Mouse (Mus musculus) lung, postnatal 0 days (tissue): ENCODE measurements around the gene Chd2. TPM values are rescaled to one million over a fixed set of nuclear protein-coding genes. Genes with fewer than 3 reads are reported as not detected.

Source experiments
- ATAC-seq: fragments of 200-750 bp; cut with Nextera tagmentation; 2 replicates; pipeline ENCODE4 v1.8.0; 2017; ENCODE audit warnings: moderate library complexity
- DNase-seq: peaks from one replicate; pipeline ENCODE4 v3.0.0-alpha.2; 2016; ENCODE audit warnings: low spot score
- H3K27ac ChIP-seq: fragments of 300-500 bp; sonication (generic); 2 replicates; pipeline ENCODE4 v1.5.1; 2014; ENCODE audit warnings: antibody characterized with exemption, mild to moderate bottlenecking, low read length, mixed read lengths
- H3K27me3 ChIP-seq: fragments of 300-500 bp; sonication (generic); replicated peaks from 2 replicates; pipeline ENCODE4 v1.6.1; 2014; ENCODE audit warnings: low read length, mixed read lengths; ENCODE audit not compliant: insufficient read depth
- H3K36me3 ChIP-seq: fragments of 300-500 bp; sonication (generic); 2 replicates; pipeline ENCODE4 v1.6.1; 2014; ENCODE audit warnings: low read length, mixed read lengths; ENCODE audit not compliant: insufficient read depth
- H3K4me1 ChIP-seq: fragments of 300-500 bp; sonication (generic); 2 replicates; pipeline ENCODE4 v1.6.1; 2014; ENCODE audit warnings: antibody characterized with exemption, low read depth, low read length, mixed read lengths; ENCODE audit not compliant: insufficient read depth
- H3K4me2 ChIP-seq: fragments of 300-500 bp; sonication (generic); replicated peaks from 2 replicates; pipeline ENCODE4 v1.6.1; 2014; ENCODE audit warnings: low read depth, mild to moderate bottlenecking, low read length, moderate library complexity, mixed read lengths
- H3K4me3 ChIP-seq: fragments of 300-500 bp; sonication (generic); 2 replicates; pipeline ENCODE4 v1.5.1; 2014; ENCODE audit warnings: low read depth, low read length
- H3K9ac ChIP-seq: fragments of 300-500 bp; sonication (generic); replicated peaks from 2 replicates; pipeline ENCODE4 v1.6.1; 2014; ENCODE audit warnings: low read depth, mild to moderate bottlenecking
- H3K9me3 ChIP-seq: fragments of 300-500 bp; sonication (generic); 2 replicates; pipeline ENCODE4 v1.6.1; 2016; ENCODE audit warnings: low read length, mixed read lengths
- CTCF ChIP-seq: IDR thresholded peaks from 2 replicates; pipeline ENCODE4 v1.5.1; 2016; ENCODE audit warnings: antibody characterized with exemption, mild to moderate bottlenecking
- EP300 ChIP-seq: IDR thresholded peaks from 2 replicates; pipeline ENCODE4 v1.6.1; 2016; ENCODE audit warnings: antibody characterized with exemption, mild to moderate bottlenecking, control low read depth
- WGBS: fragments of 180-500 bp; shearing (Covaris S2); extraction: QIAGEN DNeasy Blood & Tissue Kit; methylation state at CpG from one replicate; pipeline ENCODE4 v1.1.7; 2014; 5-methylcytosine and 5-hydroxymethylcytosine counted together
- polyA plus RNA-seq: library from polyadenylated mRNA; unstranded; fragments of >200 nt; fragmentation: Nextera tagmentation; extraction: Ambion mirVana; gene quantifications from 2 replicates; pipeline ENCODE4 v1.2.1, GENCODE M21; 2015

The Chd2 gene
- polyA plus RNA-seq, 1 experiment from 2014 or later: 38.0 TPM

DNA sequence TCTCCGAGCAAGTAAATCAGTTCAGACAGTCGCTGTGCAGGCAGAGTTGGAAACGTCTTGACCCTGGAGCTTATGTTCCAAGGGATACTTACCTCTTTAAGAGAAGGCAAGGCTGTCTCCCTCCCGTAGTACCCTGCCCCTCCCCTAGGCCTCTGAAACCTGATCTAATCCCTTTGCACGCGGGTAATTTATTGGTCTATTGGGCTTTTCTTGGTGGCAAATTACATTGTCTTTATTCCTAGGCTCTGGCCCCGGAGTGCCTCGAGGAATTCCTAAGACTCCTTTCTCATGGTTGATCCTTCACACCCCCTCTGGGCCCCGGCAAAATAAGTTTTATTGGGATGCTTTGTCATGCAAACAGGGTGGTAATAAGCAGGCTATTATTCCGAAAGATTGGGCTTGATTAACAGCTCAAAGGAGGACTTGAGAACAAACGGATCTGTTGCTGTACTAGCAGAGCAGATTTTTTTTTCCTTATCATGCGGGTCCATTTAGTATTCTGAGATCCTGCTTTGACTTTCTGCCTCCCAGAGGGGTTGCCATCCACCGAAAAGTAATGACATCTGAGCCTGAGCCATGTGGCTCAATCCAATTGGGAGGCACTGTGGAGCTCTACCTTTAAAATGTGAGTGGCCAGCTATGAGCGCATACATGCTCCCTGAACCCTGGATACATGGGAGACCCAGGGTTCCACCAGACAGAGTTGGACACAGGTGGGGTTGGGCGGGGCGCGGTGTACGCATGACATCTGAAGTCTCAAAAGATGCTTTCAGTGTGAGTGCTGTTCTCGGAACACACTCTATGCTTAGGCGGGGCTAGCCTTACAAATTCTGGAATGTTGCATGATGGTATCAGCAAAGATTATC is 141.3 kb downstream of the Chd2 start:
- DNase-seq (peak; percentile 41), ATAC-seq (no peak; the same call in 1 of the 2 replicates)
- no peak overlapping the region for H3K9ac ChIP-seq
- 37% methylated on average over 20 of the region's 20 CpGs for WGBS
- H3K9me3 ChIP-seq: no peaks in the 10 kb centered on the region
- H3K4me3 ChIP-seq: 0 out of 2 replicates have a peak overlapping the region, but pooled peaks have one; percentile 19
- H3K4me2 ChIP-seq: peak overlapping the region; percentile 62
- no peak for TF ChIP-seq CTCF
- no peak for TF ChIP-seq EP300
- H3K27ac ChIP-seq: no peak overlapping the region
- H3K36me3 ChIP-seq: no peaks in the 10 kb centered on the region
- H3K4me1 ChIP-seq: peaks cover 10% of the 10 kb centered on the region; the same call in 1 of the 2 replicates
- no peaks in the 10 kb centered on the region for H3K27me3 ChIP-seq

DNA sequence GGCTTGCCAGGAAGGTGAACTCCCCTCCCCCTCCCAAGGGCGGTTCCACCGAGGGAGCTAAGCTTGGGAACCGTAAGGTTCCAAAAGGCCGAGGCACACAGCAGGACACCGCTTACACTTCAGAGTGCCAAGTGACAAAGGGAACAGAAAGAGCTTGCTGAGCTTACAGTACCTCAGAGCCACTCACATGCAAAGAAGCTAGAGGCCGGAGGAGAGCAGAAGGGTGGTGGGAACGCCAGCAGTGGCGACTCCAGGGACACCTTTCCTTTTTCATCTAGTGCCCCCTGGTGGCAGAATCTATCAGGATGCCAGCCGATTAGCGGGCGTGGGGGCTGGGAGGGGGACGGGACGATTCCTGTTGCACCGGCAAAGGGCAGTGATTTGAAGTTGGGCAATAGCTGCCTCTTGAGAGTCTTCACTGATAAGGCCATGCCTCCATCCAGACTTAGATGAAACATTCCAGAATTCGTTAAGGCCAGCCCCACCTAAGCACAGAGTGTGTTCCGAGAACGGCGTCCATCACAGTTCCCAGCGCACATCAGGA is 142.1 kb downstream of the Chd2 start:
- H3K27ac ChIP-seq: peak overlapping the region; percentile 11; the same call in 1 of the 2 replicates
- ATAC-seq (peak; percentile 78), DNase-seq (peak; percentile 91)
- TF ChIP-seq CTCF: peak; percentile 86
- 0 out of 2 replicates have a peak, but pooled peaks have one; percentile 39 for TF ChIP-seq EP300
- H3K4me1 ChIP-seq: peaks cover 10% of the 10 kb centered on the region; the same call in 1 of the 2 replicates
- no peaks in the 10 kb centered on the region for H3K36me3 ChIP-seq
- peak overlapping the region; percentile 62 for H3K4me2 ChIP-seq
- no peaks in the 10 kb centered on the region for H3K27me3 ChIP-seq
- WGBS: 5% methylated on average over 19 of the region's 19 CpGs
- H3K9me3 ChIP-seq: no peaks in the 10 kb centered on the region
- peak overlapping the region; percentile 19; the same call in 1 of the 2 replicates for H3K4me3 ChIP-seq
- H3K9ac ChIP-seq: no peak overlapping the region; the same call in 1 of the 2 replicates

DNA sequence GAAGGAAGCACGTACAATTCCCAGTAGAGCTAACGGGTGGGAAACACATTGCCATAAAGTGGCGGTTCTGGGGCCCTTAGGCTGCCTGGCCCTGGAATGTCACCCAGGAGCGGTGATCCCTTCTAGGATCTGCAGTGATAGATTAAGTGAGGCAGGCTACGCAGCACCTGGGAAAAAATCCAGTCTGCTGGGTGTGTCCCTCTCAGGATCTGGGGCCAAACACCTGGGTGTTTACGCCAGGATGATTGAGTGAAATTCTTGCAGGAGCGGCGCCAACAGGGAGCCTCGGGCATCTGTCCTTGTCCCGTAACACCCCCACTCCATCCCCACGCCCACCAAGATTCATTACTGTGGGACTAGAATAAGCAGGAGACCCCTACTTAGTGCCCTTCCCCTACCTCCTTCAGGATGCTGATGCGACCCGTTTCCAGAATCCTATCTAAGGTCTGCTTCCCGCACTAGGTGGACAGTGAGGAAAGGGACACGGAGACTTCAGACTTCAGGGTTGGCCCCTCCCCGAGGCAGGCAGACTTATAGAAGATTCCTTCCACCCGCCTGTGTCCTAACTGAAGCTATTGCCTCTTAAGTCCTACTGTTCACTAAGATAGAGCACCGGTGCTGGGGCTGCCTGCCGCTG is 142.7 kb downstream of the Chd2 start:
- no peak for DNase-seq
- peaks cover 10% of the 10 kb centered on the region; the same call in 1 of the 2 replicates for H3K4me1 ChIP-seq
- ATAC-seq: no peak
- no peak overlapping the region; the same call in 1 of the 2 replicates for H3K9ac ChIP-seq
- TF ChIP-seq EP300: no peak
- WGBS: 18% methylated on average over 19 of the region's 19 CpGs
- peak overlapping the region; percentile 11 for H3K27ac ChIP-seq
- no peaks in the 10 kb centered on the region for H3K9me3 ChIP-seq
- no peaks in the 10 kb centered on the region for H3K36me3 ChIP-seq
- peak overlapping the region; percentile 62 for H3K4me2 ChIP-seq
- peak overlapping the region; percentile 19; the same call in 1 of the 2 replicates for H3K4me3 ChIP-seq
- no peaks in the 10 kb centered on the region for H3K27me3 ChIP-seq

- DNase-seq: peak; percentile 85
- Histone ChIP-seq H3K4me2 (peak overlapping the region; percentile 62; the same call in 1 of the 2 replicates), H3K27ac (peak overlapping the region; percentile 11; the same call in 1 of the 2 replicates), H3K4me3 (no peak overlapping the region), H3K4me1 (peaks cover 10% of the 10 kb centered on the region; the same call in 1 of the 2 replicates), H3K9me3 (no peaks in the 10 kb centered on the region), H3K36me3 (no peaks in the 10 kb centered on the region), H3K27me3 (no peaks in the 10 kb centered on the region), H3K9ac (no peak overlapping the region)
- 12% methylated on average over 11 of the region's 11 CpGs for WGBS
- peak; percentile 75 for ATAC-seq
- no peak for TF ChIP-seq EP300
- no peak for TF ChIP-seq CTCF
These were observed 143.3 kb downstream of the Chd2 start for GRCm38 (mm10) chr7:73398319-73398718.

DNA sequence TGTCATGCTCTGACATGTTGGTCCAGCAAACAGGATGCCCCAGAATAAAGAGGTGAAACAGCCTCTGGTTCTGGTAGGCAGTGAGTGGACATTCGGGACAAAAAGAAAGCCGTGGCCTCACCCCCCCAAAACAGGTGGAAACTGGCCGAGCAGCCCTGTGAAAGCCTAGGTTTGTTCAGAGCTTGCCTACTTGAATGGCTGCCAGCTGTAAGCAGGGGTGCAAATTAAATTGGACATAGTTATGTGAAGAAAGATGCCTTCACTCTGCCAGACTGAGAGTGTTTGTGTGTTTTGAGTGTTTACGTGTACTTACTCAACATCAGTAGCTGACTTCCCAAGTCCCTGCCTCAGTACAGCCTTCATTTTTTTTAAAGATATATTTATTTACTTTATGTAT is 147.6 kb downstream of the Chd2 start:
- Histone ChIP-seq H3K36me3 (no peaks in the 10 kb centered on the region), H3K27me3 (no peaks in the 10 kb centered on the region), H3K4me3 (no peak overlapping the region), H3K4me2 (peak overlapping the region; percentile 94), H3K4me1 (peaks cover 11% of the 10 kb centered on the region), H3K9me3 (no peaks in the 10 kb centered on the region), H3K27ac (no peak overlapping the region), H3K9ac (no peak overlapping the region)
- no peak for ATAC-seq
- WGBS: 41% methylated on average over 4 of the region's 4 CpGs
- no peak for TF ChIP-seq EP300
- no peak for TF ChIP-seq CTCF
- DNase-seq: peak; percentile 46
